Mouse (Mus musculus) forebrain, postnatal 0 days (tissue): ENCODE measurements around the gene Depdc7. TPM values are rescaled to one million over a fixed set of nuclear protein-coding genes. Genes with fewer than 3 reads are reported as not detected.

Source experiments
- ATAC-seq: fragments of 200-750 bp; cut with Nextera tagmentation; 2 replicates; pipeline ENCODE4 v1.8.0; 2017; ENCODE audit warnings: mild to moderate bottlenecking, moderate library complexity
- DNase-seq: peaks from one replicate; pipeline ENCODE4 v3.0.0-alpha.2; 2015
- H3K27ac ChIP-seq: fragments of 300-500 bp; sonication (generic); 2 replicates; pipeline ENCODE4 v1.5.1; 2014; ENCODE audit warnings: low read depth, mild to moderate bottlenecking, antibody characterized with exemption, low read length, moderate library complexity, mixed read lengths
- H3K27me3 ChIP-seq: fragments of 300-500 bp; sonication (generic); 2 replicates; pipeline ENCODE4 v1.6.1; 2014; ENCODE audit warnings: mild to moderate bottlenecking, low read length, mixed read lengths; ENCODE audit not compliant: insufficient read depth
- H3K36me3 ChIP-seq: fragments of 300-500 bp; sonication (generic); 2 replicates; pipeline ENCODE4 v1.6.1; 2014; ENCODE audit warnings: mild to moderate bottlenecking, moderate library complexity; ENCODE audit not compliant: insufficient read depth
- H3K4me1 ChIP-seq: fragments of 300-500 bp; sonication (generic); 2 replicates; pipeline ENCODE4 v1.6.1; 2014; ENCODE audit warnings: antibody characterized with exemption; ENCODE audit not compliant: insufficient read depth
- H3K4me2 ChIP-seq: fragments of 300-500 bp; sonication (generic); 2 replicates; pipeline ENCODE4 v1.6.1; 2014; ENCODE audit warnings: low read depth, mild to moderate bottlenecking, moderate library complexity
- H3K4me3 ChIP-seq: fragments of 300-500 bp; sonication (generic); 2 replicates; pipeline ENCODE4 v1.5.1; 2014; ENCODE audit warnings: low read depth, low read length, mixed read lengths
- H3K9ac ChIP-seq: fragments of 300-500 bp; sonication (generic); 2 replicates; pipeline ENCODE4 v1.6.1; 2014; ENCODE audit warnings: mild to moderate bottlenecking
- H3K9me3 ChIP-seq: fragments of 300-500 bp; sonication (generic); 2 replicates; pipeline ENCODE4 v1.6.1; 2016; ENCODE audit warnings: low read length
- CTCF ChIP-seq: sonication (generic); IDR thresholded peaks from 2 replicates; pipeline ENCODE4 v1.5.1; 2016; ENCODE audit warnings: antibody characterized with exemption, control low read depth, low read depth
- WGBS: fragments of 180-500 bp; shearing (Covaris S2); extraction: QIAGEN DNeasy Blood & Tissue Kit; methylation state at CpG from one replicate; pipeline ENCODE4 v1.1.7; 2014; 5-methylcytosine and 5-hydroxymethylcytosine counted together
- polyA plus RNA-seq: library from polyadenylated mRNA; unstranded; fragments of >200 nt; fragmentation: Nextera tagmentation; extraction: Ambion mirVana; gene quantifications from 2 replicates; pipeline ENCODE4 v1.2.1, GENCODE M21; 2015
- total RNA-seq: library from RNA; depleted of rRNA; stranded (reverse); fragments of >200 nt; gene quantifications from 2 replicates; pipeline ENCODE4 v1.2.3, GENCODE M21; 2014

Gene Depdc7
- total and polyA plus RNA-seq, 2 experiments from 2014 or later = 0.82 to 0.90 TPM

GRCm38 (mm10) chr2:104746251-104746650 is 3.6 kb upstream of the Depdc7 start:
- no peak for TF ChIP-seq CTCF
- Histone ChIP-seq H3K4me1 (peaks cover 6% of the 10 kb centered on the region; the same call in 1 of the 2 replicates), H3K4me3 (no peak overlapping the region), H3K27ac (no peak overlapping the region), H3K9ac (no peak overlapping the region), H3K36me3 (no peaks in the 10 kb centered on the region), H3K4me2 (no peak overlapping the region), H3K27me3 (peaks cover 3% of the 10 kb centered on the region; the same call in 1 of the 2 replicates), H3K9me3 (no peaks in the 10 kb centered on the region)
- DNase-seq (no peak), ATAC-seq (no peak)
- 71% methylated on average over 8 of the region's 8 CpGs for WGBS

- no peaks in the 10 kb centered on the region for H3K36me3 ChIP-seq
- TF ChIP-seq CTCF = no peak
- no peaks in the 10 kb centered on the region for H3K9me3 ChIP-seq
- peaks cover 10% of the 10 kb centered on the region; the same call in 1 of the 2 replicates for H3K4me1 ChIP-seq
- no peak overlapping the region for H3K4me3 ChIP-seq
- no peak overlapping the region for H3K9ac ChIP-seq
- ATAC-seq (no peak), DNase-seq (no peak)
- no peak overlapping the region for H3K27ac ChIP-seq
- no peak overlapping the region for H3K4me2 ChIP-seq
- peaks cover 3% of the 10 kb centered on the region; the same call in 1 of the 2 replicates for H3K27me3 ChIP-seq
- WGBS = 54% methylated on average over 5 of the region's 5 CpGs
Measured at GRCm38 (mm10) chr2:104743971-104744370, 1.3 kb upstream of the Depdc7 start.

DNA sequence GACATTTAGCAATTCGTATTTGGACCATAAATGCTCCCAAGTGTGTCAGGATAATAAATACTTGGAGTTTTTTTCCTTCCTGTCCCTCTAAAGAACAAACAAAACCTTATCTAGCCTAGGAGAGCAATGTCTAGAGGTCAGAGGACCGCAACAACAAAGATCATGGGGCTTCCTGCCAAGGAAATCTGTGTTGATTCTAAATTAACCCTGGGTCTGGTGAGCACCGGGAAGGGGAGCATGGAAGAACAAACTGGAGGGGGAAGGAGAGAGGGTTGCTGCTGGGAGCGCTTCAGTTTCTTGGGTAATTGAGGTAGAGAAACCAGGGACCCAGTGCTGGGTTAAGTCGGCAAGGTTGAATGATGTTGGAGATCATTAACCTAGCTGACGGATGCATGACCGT is 482 bp upstream of the Depdc7 start:
- DNase-seq (no peak), ATAC-seq (no peak)
- Histone ChIP-seq H3K27me3 (peaks cover 3% of the 10 kb centered on the region; the same call in 1 of the 2 replicates), H3K4me2 (peak overlapping the region; percentile 99), H3K9ac (peak overlapping the region; percentile 51; the same call in 1 of the 2 replicates), H3K36me3 (no peaks in the 10 kb centered on the region), H3K4me1 (peaks cover 10% of the 10 kb centered on the region; the same call in 1 of the 2 replicates), H3K9me3 (no peaks in the 10 kb centered on the region), H3K27ac (no peak overlapping the region), H3K4me3 (peak overlapping the region; percentile 72)
- no peak for TF ChIP-seq CTCF
- 22% methylated on average over 7 of the region's 7 CpGs for WGBS

DNA sequence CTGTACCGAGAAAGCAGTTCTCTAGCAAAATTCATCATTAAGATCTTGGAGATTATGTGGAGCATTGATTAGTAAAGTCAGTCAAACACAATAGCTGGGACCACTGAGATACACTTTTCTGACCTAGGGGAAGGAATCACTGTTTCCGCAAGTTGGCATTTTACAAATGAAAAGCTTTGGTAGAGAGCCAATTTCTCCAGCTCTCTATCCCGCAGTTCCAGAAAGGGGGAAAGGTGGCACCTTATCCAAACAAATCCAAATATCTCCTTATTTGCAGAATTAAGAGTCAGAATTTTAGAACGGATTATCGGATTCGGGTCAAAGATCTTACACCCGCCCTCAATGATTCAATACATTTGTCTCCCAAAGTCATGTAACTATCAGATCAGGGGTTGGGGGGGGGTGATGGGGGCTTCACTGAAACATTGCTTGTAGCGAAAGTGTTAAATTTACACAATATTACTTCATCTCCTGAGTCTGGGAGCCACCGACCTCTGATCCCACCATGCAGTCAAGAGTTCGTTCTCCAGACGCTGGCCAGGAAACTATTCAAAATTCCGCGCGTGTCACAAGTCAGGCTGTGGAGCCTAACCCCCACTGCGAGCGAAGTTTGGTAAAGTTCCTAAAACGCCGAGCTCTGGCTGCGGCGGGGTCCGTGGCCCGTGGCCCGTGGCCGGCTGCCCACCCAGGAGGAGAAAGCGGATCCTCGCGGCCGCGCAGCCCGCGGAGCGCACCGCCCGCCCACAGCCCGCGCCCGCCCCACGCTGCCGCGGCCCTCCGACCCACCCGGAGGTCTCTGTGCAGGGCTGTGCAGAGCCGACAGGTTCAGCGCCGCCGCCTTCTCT is 560 bp downstream of the Depdc7 start:
- Histone ChIP-seq H3K4me3 (peak overlapping the region; percentile 72), H3K9ac (peak overlapping the region; percentile 51), H3K27ac (no peak overlapping the region), H3K9me3 (no peaks in the 10 kb centered on the region), H3K36me3 (no peaks in the 10 kb centered on the region), H3K27me3 (peaks cover 3% of the 10 kb centered on the region; the same call in 1 of the 2 replicates), H3K4me1 (peaks cover 10% of the 10 kb centered on the region; the same call in 1 of the 2 replicates), H3K4me2 (peak overlapping the region; percentile 99)
- no peak; the same call in 1 of the 2 replicates for ATAC-seq
- no peak for TF ChIP-seq CTCF
- DNase-seq = no peak
- 4% methylated on average over 44 of the region's 46 CpGs for WGBS

- Histone ChIP-seq H3K4me1 (peaks cover 10% of the 10 kb centered on the region; the same call in 1 of the 2 replicates), H3K36me3 (no peaks in the 10 kb centered on the region), H3K27ac (no peak overlapping the region), H3K27me3 (peaks cover 3% of the 10 kb centered on the region; the same call in 1 of the 2 replicates), H3K4me3 (no peak overlapping the region), H3K9ac (no peak overlapping the region), H3K4me2 (no peak overlapping the region), H3K9me3 (no peaks in the 10 kb centered on the region)
- 19% methylated on average over 7 of the region's 7 CpGs for WGBS
- peak; percentile 20; the same call in 1 of the 2 replicates for ATAC-seq
- no peak for TF ChIP-seq CTCF
- DNase-seq = no peak
Measured at GRCm38 (mm10) chr2:104741015-104741758, 1.5 kb downstream of the Depdc7 start.

- peaks cover 10% of the 10 kb centered on the region; the same call in 1 of the 2 replicates for H3K4me1 ChIP-seq
- no peak for DNase-seq
- no peak overlapping the region for H3K27ac ChIP-seq
- H3K27me3 ChIP-seq = peaks cover 3% of the 10 kb centered on the region; the same call in 1 of the 2 replicates
- 49% methylated on average over 7 of the region's 7 CpGs for WGBS
- no peaks in the 10 kb centered on the region for H3K9me3 ChIP-seq
- H3K9ac ChIP-seq = no peak overlapping the region
- TF ChIP-seq CTCF = no peak
- H3K36me3 ChIP-seq = no peaks in the 10 kb centered on the region
- no peak for ATAC-seq
- H3K4me3 ChIP-seq = no peak overlapping the region
- no peak overlapping the region for H3K4me2 ChIP-seq
Measured at GRCm38 (mm10) chr2:104740248-104740949, 2.3 kb downstream of the Depdc7 start.
